Mouse (Mus musculus) layer of hippocampus, adult 2 months (tissue): ENCODE results near the gene C1s2. TPM values are rescaled to one million over a fixed set of nuclear protein-coding genes. Genes with fewer than 3 reads are reported as not detected.
"Not testable (repeated sequence)": the region's sequence is repeated elsewhere in the genome, so short reads cannot be mapped to it uniquely, and the experiment has no call there.

ENCODE experiments used
- DNase-seq, 2 experiments: peaks; one replicate each; pipeline ENCODE4 v3.0.0; 2022; ENCODE audit warnings: low spot score in 2 of 2
- H3K27ac ChIP-seq: fragments of 200-600 bp; 2 replicates; pipeline ENCODE4 v1.8.1; 2022
- H3K4me3 ChIP-seq: fragments of 200-600 bp; 2 replicates; pipeline ENCODE4 v1.8.1; 2022; ENCODE audit warnings: mild to moderate bottlenecking
- CTCF ChIP-seq: fragments of 200-600 bp; conservative IDR thresholded peaks from 2 replicates; pipeline ENCODE4 v1.8.1; 2022; ENCODE audit warnings: antibody characterized with exemption, mild to moderate bottlenecking, moderate library complexity
- total RNA-seq, 2 experiments: library from RNA; stranded (reverse); gene quantifications; 2 replicates each; pipeline ENCODE4 v1.2.3; 2021

The C1s2 gene
- total RNA-seq, 2 experiments from 2014 or later = 0.26 to 0.52 TPM

DNA sequence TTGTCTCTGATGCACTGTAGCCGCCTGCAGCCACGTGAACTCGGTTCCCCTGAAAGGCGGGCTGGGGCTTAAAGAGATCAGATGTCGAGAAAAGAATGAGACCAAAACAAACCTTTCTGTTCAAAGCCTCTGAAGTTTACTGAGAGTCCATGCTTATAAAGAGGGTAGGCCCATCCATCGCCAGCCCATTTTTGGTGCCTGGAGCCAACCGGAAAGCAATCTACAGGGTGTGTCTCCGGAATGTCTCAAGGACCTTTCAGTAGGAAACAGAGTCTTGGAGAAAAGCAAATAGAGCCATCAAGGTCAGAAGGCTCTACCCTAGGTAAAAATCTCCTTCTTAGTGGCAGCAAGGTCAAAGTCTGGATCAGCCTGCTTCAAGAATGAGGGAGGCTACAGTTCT is 42.8 kb downstream of the C1s2 start:
- no peak for DNase-seq
- no peak overlapping the region for H3K27ac ChIP-seq
- no peak overlapping the region for H3K4me3 ChIP-seq
- no peak for TF ChIP-seq CTCF

DNA sequence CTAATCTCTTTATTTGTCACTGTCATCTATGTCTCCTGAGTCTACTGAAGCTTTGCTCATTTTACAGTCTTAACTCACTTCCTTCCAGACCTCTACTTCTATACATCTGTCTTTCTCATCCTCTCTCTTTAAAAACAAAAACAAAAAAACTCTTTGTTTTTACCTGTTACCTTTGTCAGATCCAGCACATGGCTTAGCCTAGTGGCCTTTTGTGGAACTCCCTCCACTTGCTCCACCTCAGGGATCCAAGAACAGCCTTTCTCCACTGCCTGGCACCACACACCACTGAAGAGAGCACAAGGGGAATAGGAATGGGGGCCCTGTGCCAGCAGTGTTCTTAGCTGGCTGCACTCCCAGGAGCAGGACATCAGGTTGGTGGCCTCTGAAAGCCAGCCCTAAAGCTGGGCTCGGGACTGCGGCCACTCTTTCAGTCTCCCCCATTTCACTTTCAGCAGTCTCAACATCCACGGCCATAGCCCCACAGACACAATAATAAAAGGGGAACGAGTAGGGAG is 43.6 kb downstream of the C1s2 start:
- DNase-seq = no peak
- Histone ChIP-seq H3K27ac (no peak overlapping the region), H3K4me3 (no peak overlapping the region)
- TF ChIP-seq CTCF = peak; percentile 53

DNA sequence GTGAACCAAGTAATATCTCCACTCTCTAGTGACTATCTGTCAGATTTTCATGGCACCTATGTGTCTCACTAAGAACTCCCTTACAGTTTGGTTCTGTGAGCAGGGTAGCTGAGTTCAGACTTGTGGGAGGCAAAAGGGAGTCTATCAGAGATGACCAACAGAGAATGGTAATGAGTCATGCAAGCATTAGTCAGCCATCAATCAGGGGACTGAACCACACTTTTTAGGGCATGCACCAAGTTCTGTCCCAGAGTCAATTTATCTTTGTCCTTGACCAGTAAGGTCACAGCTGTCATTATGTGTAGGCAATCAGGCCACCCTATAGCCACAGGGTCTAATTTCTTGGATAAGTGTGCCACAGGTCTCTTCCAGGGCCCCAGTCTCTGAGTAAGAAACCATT is 47.1 kb downstream of the C1s2 start:
- Histone ChIP-seq H3K4me3 (no peak overlapping the region), H3K27ac (no peak overlapping the region)
- no peak for TF ChIP-seq CTCF
- DNase-seq = no peak

DNA sequence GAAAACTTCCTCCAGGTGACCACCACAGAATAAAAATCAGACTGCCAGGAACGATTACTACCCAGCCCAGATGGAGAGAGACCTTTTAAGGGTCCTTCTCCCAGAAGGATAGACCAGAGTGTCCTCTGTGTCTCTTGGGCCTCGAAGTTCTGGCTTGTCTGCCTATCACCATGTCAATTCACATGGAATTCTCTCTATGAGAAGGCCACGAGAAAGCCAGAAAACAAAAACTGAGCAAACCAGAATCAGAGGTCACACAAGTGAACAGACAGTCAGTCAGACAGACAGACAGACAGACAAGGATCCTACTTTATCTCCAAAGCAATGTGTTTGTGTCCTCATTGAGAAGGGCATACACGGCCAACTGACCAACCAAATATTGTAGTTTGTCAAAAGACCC is 49.6 kb downstream of the C1s2 start:
- Histone ChIP-seq H3K27ac (no peak overlapping the region), H3K4me3 (no peak overlapping the region)
- TF ChIP-seq CTCF = no peak
- no peak for DNase-seq

DNA sequence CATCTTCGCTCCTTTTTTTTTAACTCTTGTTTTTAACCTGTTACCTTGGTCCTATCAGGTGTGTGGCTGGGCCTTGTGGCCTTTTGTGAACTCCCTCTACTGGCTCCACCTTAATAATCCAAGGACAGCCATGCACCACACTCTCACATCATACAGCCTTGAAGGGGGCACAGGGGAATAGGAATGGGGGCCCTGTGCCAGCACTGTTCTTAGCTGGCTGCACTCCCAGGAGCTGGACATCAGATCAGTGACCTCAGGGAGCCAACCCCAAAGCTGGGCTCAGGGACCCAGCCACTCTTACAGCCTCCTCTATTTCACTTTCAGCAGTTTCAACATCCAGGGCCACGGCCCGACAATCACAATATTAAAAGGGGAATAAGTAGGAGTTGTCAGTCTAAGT is 50.1 kb downstream of the C1s2 start:
- DNase-seq = no peak
- Histone ChIP-seq H3K27ac (no peak overlapping the region), H3K4me3 (no peak overlapping the region)
- no peak for TF ChIP-seq CTCF

DNA sequence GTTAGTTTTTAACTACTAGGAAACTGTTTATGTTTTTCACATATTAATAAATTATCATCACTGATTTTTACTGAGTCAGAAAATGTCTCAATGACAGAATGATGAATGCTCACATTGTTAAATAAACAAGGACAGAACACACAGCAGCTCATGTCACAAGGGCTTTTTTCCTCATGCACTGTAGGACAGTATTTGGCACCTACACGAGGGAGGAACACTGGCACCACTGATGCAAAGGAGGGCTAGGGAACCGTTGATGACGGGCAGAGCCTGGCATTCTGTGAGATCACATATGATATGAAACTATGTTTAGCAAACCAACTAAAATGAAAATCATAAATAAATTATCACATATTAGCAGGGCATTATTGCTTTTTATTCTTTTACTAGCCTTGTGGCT is 51.0 kb downstream of the C1s2 start:
- no peak for DNase-seq
- Histone ChIP-seq H3K4me3 (no peak overlapping the region), H3K27ac (no peak overlapping the region)
- TF ChIP-seq CTCF = no peak

DNA sequence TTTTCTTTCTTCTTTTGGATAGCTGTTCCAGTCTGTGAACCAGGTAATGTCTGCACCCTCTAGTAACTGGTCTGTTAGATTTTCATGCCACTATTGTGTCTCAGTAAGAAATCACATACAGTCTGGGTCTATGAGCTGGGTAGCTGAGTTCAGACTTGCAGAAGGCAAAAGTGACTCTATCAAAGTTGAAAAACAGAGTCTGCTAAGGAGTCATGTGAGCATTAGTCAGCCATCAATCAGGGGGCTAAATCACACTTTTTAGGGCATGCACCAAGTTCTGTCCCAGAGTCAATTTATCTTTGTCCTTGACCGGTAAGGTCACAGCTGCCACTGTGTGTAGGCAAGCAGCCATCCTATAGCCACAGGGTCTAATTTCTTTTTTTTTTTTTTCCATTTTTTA is 53.7 kb downstream of the C1s2 start:
- DNase-seq = no peak
- TF ChIP-seq CTCF = no peak
- H3K4me3 ChIP-seq = no peak overlapping the region
- no peak overlapping the region for H3K27ac ChIP-seq

DNA sequence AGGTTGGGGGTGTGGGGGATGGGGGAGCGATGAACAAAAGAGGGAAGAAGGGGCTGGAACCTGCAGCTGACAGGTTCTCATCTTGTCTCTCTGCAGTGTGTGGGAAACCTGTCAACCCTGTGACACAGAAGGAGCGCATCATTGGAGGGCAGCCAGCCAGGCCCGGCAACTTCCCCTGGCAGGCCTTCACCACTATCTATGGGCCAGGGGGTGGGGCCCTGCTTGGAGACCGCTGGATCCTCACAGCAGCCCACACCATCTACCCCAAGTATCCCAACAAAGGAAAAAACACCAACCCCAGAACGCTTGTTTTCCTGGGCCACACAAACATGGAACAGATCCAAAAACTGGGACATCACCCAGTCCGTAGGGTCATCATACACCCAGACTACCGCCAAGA is 55.7 kb downstream of the C1s2 start:
- H3K27ac ChIP-seq, DNase-seq, H3K4me3 ChIP-seq: not testable (repeated sequence)

DNA sequence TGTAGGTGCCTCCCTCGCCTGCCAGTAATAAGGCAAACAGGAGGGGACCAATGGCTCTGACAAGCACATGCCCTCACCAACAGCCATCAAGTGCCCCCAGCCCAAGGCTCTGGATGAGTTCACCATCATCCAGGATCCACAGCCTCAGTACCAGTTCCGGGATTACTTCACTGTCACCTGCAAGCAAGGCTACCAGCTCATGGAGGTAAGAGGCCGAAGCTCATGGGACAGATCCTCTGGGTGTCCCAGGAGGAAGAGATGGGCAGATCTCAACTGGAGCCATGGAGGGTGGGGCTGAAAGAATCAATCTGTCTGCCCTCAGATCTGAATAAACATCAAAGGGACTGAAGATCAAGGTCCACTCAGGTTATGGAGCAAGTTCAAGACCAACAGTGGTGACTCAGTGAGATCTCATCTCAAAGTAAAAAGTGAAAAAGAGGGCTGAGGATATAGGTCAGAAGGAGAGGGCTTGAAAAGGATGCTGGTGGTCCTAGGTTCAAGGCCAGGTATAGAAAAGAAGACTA is 60.7 kb downstream of the C1s2 start:
- H3K27ac ChIP-seq, H3K4me3 ChIP-seq, DNase-seq: not testable (repeated sequence)

Other genes starting within 250 kb of the C1s2 start
- gene Pex5, start 221.0 kb downstream of the C1s2 start, total RNA-seq = 10 to 100 TPM; 50.1 to 53.5 TPM
- 100 to 1,000 TPM; 265 to 268 TPM for gene Clstn3, start 171.3 kb downstream of the C1s2 start, total RNA-seq
- gene C1rl, start 143.0 kb downstream of the C1s2 start, total RNA-seq = under 1 TPM; 0.27 to 0.28 TPM
- gene C1ra, start 123.7 kb downstream of the C1s2 start, total RNA-seq = under 1 TPM; 0.72 to 0.86 TPM
- 1 to 10 TPM in 1 of 2 experiments, under 1 TPM in 1; 0.79 to 1.2 TPM for gene C1s1, start 93.7 kb downstream of the C1s2 start, total RNA-seq
- not detected for gene C1rb, start 65.8 kb downstream of the C1s2 start, total RNA-seq
- 10 to 100 TPM; 31.0 to 32.6 TPM for gene Lpcat3, start 26.9 kb upstream of the C1s2 start, total RNA-seq
- 10 to 100 TPM; 58.0 to 58.7 TPM for gene Emg1, start 76.1 kb upstream of the C1s2 start, total RNA-seq
- gene Phb2, start 76.3 kb upstream of the C1s2 start, total RNA-seq = 100 to 1,000 TPM; 121 to 124 TPM
- 1 to 10 TPM; 5.5 to 6.6 TPM for gene Ptpn6, start 102.6 kb upstream of the C1s2 start, total RNA-seq
- 100 to 1,000 TPM; 295 to 339 TPM for gene Grcc10, start 105.3 kb upstream of the C1s2 start, total RNA-seq
- gene Gm45234, start 119.9 kb upstream of the C1s2 start, total RNA-seq = not detected
- 100 to 1,000 TPM; 159 to 164 TPM for gene Atn1, start 120.4 kb upstream of the C1s2 start, total RNA-seq
- gene Eno2, start 133.6 kb upstream of the C1s2 start, total RNA-seq = 1,000 to 10,000 TPM in 1 of 2 experiments, 100 to 1,000 TPM in 1; 981 to 1,025 TPM
- 1 to 10 TPM; 1.4 to 1.6 TPM for gene Lrrc23, start 143.6 kb upstream of the C1s2 start, total RNA-seq
- 1 to 10 TPM; 3.4 to 4.6 TPM for gene Spsb2, start 172.6 kb upstream of the C1s2 start, total RNA-seq
- 100 to 1,000 TPM; 713 to 768 TPM for gene Tpi1, start 178.2 kb upstream of the C1s2 start, total RNA-seq
- 100 to 1,000 TPM; 185 to 198 TPM for gene Usp5, start 193.4 kb upstream of the C1s2 start, total RNA-seq
- gene Cdca3, start 193.5 kb upstream of the C1s2 start, total RNA-seq = 1 to 10 TPM in 1 of 2 experiments, under 1 TPM in 1; 0.47 to 1.3 TPM
- gene Gnb3, start 204.2 kb upstream of the C1s2 start, total RNA-seq = under 1 TPM in 1 of 2 experiments, not detected in 1; 0.20 TPM
- gene P3h3, start 221.7 kb upstream of the C1s2 start, total RNA-seq = 10 to 100 TPM; 33.7 to 36.7 TPM
- gene Gpr162, start 227.9 kb upstream of the C1s2 start, total RNA-seq = 100 to 1,000 TPM; 181 to 199 TPM